Mouse (Mus musculus) ES-Bruce4 (cell line): Measurements from ENCODE around the gene Extl1.

Experiments used
- CTCF ChIP-seq: IDR thresholded peaks from one replicate; pipeline ENCODE4 v1.8.1; 2011; ENCODE audit warnings: low read depth, low read length
- POLR2A ChIP-seq: IDR thresholded peaks from one replicate; pipeline ENCODE4 v1.8.1; 2011; ENCODE audit warnings: low read length; ENCODE audit not compliant: insufficient read depth

- no peak for TF ChIP-seq CTCF
- TF ChIP-seq POLR2A, result no peak
Measured at GRCm38 (mm10) chr4:134306963-134307362, 76.7 kb downstream of the Extl1 start.
